Comparison of ENCODE assay signal across 8 mouse cellular contexts in the genomic region with DNA sequence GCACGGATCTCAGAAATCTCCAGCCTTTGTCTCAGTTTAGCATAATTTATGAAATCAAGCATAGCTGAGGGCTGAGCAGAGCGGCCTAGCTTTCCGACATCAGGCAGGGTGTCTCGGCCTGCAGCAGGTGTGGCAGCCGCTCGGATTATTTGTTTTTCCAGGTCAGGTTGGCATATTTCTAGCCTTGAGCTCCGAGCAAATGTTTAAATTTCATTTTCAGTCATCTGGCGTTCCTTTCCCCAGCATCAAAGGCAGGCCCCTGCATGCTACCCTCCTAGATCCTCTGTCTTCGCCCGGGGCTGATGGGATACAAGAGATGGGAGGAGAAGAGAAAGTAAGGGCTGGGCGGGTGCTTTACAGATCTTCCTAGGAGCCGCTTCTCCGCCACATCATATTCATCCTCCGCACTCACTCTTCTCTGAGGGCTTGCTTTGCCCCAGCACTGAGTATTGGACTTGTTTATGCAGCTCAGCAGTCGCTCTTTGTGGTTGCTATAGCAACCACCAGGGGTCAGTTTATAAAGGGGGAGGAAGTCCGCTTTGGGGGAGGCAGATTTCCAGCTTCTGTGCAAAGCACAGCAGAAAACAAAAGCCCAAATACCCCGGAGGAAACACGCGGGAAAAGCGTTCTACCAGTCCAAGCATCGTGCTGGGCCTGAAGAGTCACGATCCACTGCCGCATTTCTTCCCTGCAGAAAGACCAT.
DNase-seq lines count a peak whose midpoint lies in the region; ATAC-seq and TF ChIP-seq lines count a peak whose summit lies in the region.

No protein-coding gene starts in this region.

- no peaks in the 10 kb centered on the region for H3K36me3 ChIP-seq in embryonic facial prominence, embryonic 15.5 days
- H3K36me3 ChIP-seq in heart, embryonic 15.5 days, result no peaks in the 10 kb centered on the region
- no peaks in the 10 kb centered on the region for H3K36me3 ChIP-seq in liver, embryonic 11.5 days (ENCODE audit: control insufficient read depth, insufficient read depth, low read length)
- no peaks in the 10 kb centered on the region for H3K36me3 ChIP-seq in neural tube, embryonic 12.5 days
- H3K36me3 ChIP-seq in thymus, adult 2 months (ENCODE audit: control insufficient read depth, insufficient read depth, low read length), result no peaks in the 10 kb centered on the region

- no peaks in the 10 kb centered on the region for H3K27me3 ChIP-seq in embryonic facial prominence, embryonic 15.5 days
- H3K27me3 ChIP-seq in heart, embryonic 15.5 days, result no peaks in the 10 kb centered on the region
- no peaks in the 10 kb centered on the region for H3K27me3 ChIP-seq in liver, embryonic 11.5 days (replicated peaks; ENCODE audit: control insufficient read depth, insufficient read depth, low read length)
- no peaks in the 10 kb centered on the region for H3K27me3 ChIP-seq in neural tube, embryonic 12.5 days (replicated peaks)
- H3K27me3 ChIP-seq in thymus, adult 2 months (ENCODE audit: control insufficient read depth, insufficient read depth, low read length), result no peaks in the 10 kb centered on the region

- TF ChIP-seq POLR2A in thymus, adult 2 months (IDR thresholded peaks at IDR 0.05; ENCODE audit: control insufficient read depth, extremely low read depth, insufficient read depth, low read length, poor library complexity), result no peak

- H3K4me1 ChIP-seq in embryonic facial prominence, embryonic 15.5 days, result peaks cover 37% of the 10 kb centered on the region
- peaks cover 21% of the 10 kb centered on the region for H3K4me1 ChIP-seq in heart, embryonic 15.5 days (replicated peaks)
- H3K4me1 ChIP-seq in liver, embryonic 11.5 days (replicated peaks; ENCODE audit: control insufficient read depth, insufficient read depth, low read length), result peaks cover 20% of the 10 kb centered on the region
- peaks cover 15% of the 10 kb centered on the region for H3K4me1 ChIP-seq in neural tube, embryonic 12.5 days
- peaks cover 7% of the 10 kb centered on the region for H3K4me1 ChIP-seq in thymus, adult 2 months (replicated peaks; ENCODE audit: control insufficient read depth, insufficient read depth, low read length)

- ATAC-seq in embryonic facial prominence, embryonic 15.5 days (ENCODE audit: insufficient number of reproducible peaks, low FRiP score, low TSS enrichment, low read depth), result peak; percentile 56; the same call in 1 of the 2 replicates
- ATAC-seq in heart, embryonic 15.5 days (replicated peaks; ENCODE audit: insufficient number of reproducible peaks, insufficient read depth, low FRiP score, low read depth), result peak; percentile 63
- no peak for ATAC-seq in liver, embryonic 11.5 days (replicated peaks; ENCODE audit: low FRiP score)
- peak; percentile 74 for ATAC-seq in neural tube, embryonic 12.5 days (ENCODE audit: low FRiP score, low read depth)

- WGBS in embryonic facial prominence, embryonic 15.5 days, result 9% methylated on average over 23 of the region's 23 CpGs
- 20% methylated on average over 23 of the region's 23 CpGs for WGBS in heart, embryonic 15.5 days
- WGBS in liver, embryonic 11.5 days, result 21% methylated on average over 23 of the region's 23 CpGs
- 7% methylated on average over 23 of the region's 23 CpGs for WGBS in neural tube, embryonic 12.5 days
- WGBS in thymus, adult 2 months, result 78% methylated on average over 23 of the region's 23 CpGs

- no peaks in the 10 kb centered on the region for H3K9me3 ChIP-seq in embryonic facial prominence, embryonic 15.5 days (replicated peaks)
- H3K9me3 ChIP-seq in heart, embryonic 15.5 days (replicated peaks), result no peaks in the 10 kb centered on the region
- no peaks in the 10 kb centered on the region for H3K9me3 ChIP-seq in liver, embryonic 11.5 days (ENCODE audit: control insufficient read depth, low read length)
- H3K9me3 ChIP-seq in neural tube, embryonic 12.5 days, result no peaks in the 10 kb centered on the region

- peak overlapping the region; percentile 37 for H3K4me2 ChIP-seq in embryonic facial prominence, embryonic 15.5 days (replicated peaks)
- H3K4me2 ChIP-seq in heart, embryonic 15.5 days, result peak overlapping the region; percentile 36
- peak overlapping the region; percentile 41 for H3K4me2 ChIP-seq in liver, embryonic 11.5 days
- H3K4me2 ChIP-seq in neural tube, embryonic 12.5 days (replicated peaks), result peak overlapping the region; percentile 56

- no peak overlapping the region for H3K9ac ChIP-seq in embryonic facial prominence, embryonic 15.5 days
- no peak overlapping the region for H3K9ac ChIP-seq in heart, embryonic 15.5 days
- no peak overlapping the region for H3K9ac ChIP-seq in liver, embryonic 11.5 days (ENCODE audit: low read depth, low read length)
- H3K9ac ChIP-seq in neural tube, embryonic 12.5 days, result 0 out of 2 replicates have a peak overlapping the region, but pooled peaks have one; percentile 29

- TF ChIP-seq CTCF in thymus, adult 2 months (IDR thresholded peaks at IDR 0.05; ENCODE audit: borderline replicate concordance, control insufficient read depth, extremely low read depth, insufficient read depth, low read length, poor library complexity), result no peak

- peak; percentile 33 for DNase-seq in cerebellum, adult 11-12 months
- DNase-seq in kidney, postnatal 10 days, result peak; percentile 81
- peak; percentile 54 for DNase-seq in liver, embryonic 11.5 days (ENCODE audit: low spot score)
- DNase-seq in B cell, adult 2 months, result no peak
- no peak for DNase-seq in thymus, adult 2 months

- H3K27ac ChIP-seq in embryonic facial prominence, embryonic 15.5 days (replicated peaks), result peak overlapping the region; percentile 70
- peak overlapping the region; percentile 65 for H3K27ac ChIP-seq in heart, embryonic 15.5 days
- peak overlapping the region; percentile 60 for H3K27ac ChIP-seq in liver, embryonic 11.5 days (ENCODE audit: low read depth, low read length)
- peak overlapping the region; percentile 37 for H3K27ac ChIP-seq in neural tube, embryonic 12.5 days
- H3K27ac ChIP-seq in thymus, adult 2 months (ENCODE audit: control insufficient read depth, insufficient read depth, low read length), result no peak overlapping the region

- peak overlapping the region; percentile 14; the same call in 1 of the 2 replicates for H3K4me3 ChIP-seq in embryonic facial prominence, embryonic 15.5 days (replicated peaks)
- H3K4me3 ChIP-seq in heart, embryonic 15.5 days, result no peak overlapping the region
- no peak overlapping the region for H3K4me3 ChIP-seq in liver, embryonic 11.5 days (ENCODE audit: low read depth, low read length)
- H3K4me3 ChIP-seq in neural tube, embryonic 12.5 days, result peak overlapping the region; percentile 11; the same call in 1 of the 2 replicates
- H3K4me3 ChIP-seq in thymus, adult 2 months (ENCODE audit: control insufficient read depth, insufficient read depth, low read length), result no peak overlapping the region

Comparison
In these comparisons a context has a peak if more than half of its experiments do, and no peak if none do; other contexts are left out.
1. DNase-seq: peak in cerebellum, adult 11-12 months (single experiment), kidney, postnatal 10 days (single experiment) and liver, embryonic 11.5 days (single experiment); none in B cell, adult 2 months (0 of 2) and thymus, adult 2 months (single experiment).
2. H3K4me3 ChIP-seq: peak in embryonic facial prominence, embryonic 15.5 days (single experiment) and neural tube, embryonic 12.5 days (single experiment); none in heart, embryonic 15.5 days (single experiment), liver, embryonic 11.5 days (single experiment) and thymus, adult 2 months (single experiment).
3. Peak in every context shown above with its lines, with median percentiles within 50 percentile points of each other: H3K4me2 ChIP-seq.